Mouse (Mus musculus) heart, adult 9 months (tissue): ENCODE results near the gene Txndc2.
A peak's percentile ranks its signal among the peaks of the same experiment; 100 is the strongest.
"Not testable (repeated sequence)": the region's sequence is repeated elsewhere in the genome, so short reads cannot be mapped to it uniquely, and the experiment has no call there.

Experiments used
- DNase-seq, 2 experiments: peaks; one replicate each; pipeline ENCODE4 v3.0.0; 2022; ENCODE audit warnings: low spot score in 2 of 2

Txndc2 gene

DNA sequence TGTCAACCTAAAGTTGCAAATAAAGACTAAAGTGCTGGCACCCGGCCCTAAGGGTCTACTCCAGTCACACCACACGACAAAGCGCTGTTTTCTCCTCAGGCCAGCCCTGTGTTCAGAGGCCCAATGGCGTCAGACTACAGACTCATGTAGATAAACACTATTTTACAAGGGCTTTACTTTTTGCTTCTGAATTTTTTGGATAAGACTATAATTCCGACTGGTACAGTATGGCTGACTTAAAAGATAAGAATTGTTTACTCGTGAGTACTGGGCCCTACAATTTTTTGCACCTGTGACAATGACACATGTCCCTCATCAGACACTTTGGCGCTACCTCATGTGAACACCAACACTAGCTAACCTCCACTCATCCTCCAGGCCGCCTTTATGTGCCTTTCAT lies 14.1 kb upstream of the Txndc2 start:
- no peak for DNase-seq

DNA sequence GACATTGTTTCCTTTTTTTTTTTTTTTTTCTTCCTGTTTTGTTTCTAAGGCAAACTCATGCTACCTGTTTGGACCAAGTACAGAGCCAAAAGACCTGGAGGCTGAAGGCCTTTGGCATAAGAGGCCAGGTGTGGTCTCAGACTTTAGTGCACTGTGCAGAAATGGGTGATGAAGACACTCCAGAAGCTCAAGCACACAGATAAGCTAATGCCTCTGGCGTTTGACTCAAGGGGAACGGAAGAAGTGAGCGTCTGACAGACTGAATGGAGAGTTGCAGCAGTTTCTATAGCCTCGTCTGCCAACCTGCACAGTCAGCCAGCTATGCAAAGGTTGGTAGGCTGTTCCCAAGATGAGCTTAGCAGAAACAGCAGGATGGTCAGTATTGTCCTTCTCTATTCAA lies 13.6 kb upstream of the Txndc2 start:
- no peak for DNase-seq

DNA sequence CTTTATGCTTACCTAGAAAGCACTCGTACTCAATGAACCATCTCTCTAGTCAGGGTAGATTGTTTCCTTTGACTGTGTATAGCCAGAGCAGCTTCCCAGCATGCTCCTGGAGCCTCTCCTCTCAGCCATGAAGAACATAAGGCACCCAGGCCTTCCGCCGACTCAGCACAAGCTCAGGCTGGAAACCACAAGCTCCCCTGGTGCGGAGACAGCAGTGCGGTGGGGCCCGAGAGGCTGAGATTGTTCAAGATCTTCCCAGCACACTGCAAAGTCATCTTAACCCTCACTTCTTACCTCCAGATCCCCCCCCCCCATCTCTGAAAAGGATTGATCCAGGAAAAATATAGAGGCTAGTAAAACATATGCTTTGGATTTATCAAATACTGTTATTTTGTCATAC lies 8.6 kb upstream of the Txndc2 start:
- no peak for DNase-seq

DNA sequence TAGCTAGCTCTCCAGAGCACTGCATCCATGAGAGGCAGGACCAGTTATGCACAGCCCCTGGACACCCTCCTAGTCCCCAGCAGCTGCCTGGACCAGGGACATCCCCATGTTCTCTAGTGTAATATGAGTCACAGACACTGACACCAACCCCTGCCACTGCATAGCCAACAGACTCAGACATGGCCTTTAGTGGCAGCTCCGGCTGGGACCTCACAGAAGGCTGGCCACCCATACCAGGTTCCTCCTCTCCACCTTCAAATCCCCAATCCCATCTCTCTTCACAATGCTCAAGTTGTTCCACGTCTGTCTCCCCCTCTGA lies 7.2 kb upstream of the Txndc2 start:
- no peak for DNase-seq

DNA sequence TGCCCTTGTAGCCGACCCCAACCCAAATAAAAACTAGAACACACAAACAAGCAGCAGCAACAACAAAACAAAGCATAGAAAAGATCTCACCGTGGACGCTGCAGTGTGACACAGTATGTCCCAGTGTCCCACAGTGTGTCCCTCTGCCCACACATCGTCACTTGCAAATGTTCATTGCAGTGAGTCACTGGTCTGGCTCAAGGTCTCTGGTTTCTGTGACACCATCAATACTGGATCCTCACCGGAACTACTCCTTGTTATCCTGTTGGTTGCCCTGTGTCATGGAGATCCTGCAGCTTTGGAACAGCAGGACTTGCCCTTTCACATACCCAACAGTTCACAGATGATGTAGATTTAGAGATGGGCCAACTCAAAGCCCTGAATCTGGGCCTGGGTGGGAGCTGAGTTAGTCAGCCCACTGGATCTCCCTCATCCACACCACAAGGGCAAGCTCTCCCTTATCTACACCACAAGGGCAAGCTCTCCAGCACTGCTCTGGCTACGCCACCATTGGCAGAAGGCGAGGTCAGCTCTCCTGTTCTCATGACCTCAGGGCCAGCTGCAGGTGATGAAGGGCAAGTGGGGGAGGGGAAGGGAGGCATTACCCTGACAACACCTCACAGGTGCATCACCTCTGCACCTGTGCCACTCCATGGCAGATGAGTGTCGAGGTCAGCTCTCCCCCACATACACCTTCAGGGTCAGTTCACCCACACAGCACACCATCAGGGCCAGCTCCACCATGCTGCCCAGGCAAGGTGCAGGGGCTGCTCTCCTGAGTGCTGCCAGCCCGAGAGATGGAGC lies 6.6 kb upstream of the Txndc2 start:
- DNase-seq: no peak

DNA sequence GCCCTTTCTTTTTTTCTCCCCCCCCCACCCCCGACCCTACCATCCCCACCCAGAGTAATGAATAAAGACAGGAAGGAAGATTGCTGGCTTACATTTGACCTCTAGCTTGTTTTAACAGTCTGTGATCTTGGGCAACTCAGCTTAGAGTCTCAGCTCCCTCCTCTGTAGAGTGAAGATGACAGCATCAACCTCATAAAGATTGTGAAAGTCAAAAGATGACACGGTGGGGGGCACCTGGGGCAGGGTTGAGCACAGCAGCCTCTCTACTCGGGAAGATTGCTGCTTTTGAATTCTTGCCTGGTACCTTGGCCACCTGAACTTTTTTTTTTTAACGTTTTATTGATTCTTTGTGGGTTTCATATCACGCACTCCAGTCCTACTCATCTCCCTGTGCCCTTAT lies 6.0 kb upstream of the Txndc2 start:
- DNase-seq: no peak

DNA sequence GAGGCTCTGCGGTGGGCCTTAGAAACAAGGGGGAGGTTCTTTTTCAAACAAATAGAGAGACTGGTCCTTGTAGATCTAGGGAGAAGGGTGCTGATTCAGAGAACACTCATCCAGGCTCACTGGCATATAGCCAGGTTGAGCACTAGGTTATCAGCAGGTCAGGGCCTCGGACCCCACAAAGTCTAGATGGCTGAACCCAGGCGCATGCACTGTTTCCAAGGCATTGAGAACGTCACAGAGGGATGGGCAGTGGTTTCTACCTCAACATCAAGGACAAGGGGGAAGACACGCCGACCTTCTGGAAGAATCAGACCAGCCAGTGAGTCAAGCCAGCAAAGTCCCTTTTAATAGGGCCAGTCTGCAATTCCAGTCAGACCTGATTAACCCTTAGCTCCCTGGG lies 5.3 kb upstream of the Txndc2 start:
- no peak for DNase-seq

DNA sequence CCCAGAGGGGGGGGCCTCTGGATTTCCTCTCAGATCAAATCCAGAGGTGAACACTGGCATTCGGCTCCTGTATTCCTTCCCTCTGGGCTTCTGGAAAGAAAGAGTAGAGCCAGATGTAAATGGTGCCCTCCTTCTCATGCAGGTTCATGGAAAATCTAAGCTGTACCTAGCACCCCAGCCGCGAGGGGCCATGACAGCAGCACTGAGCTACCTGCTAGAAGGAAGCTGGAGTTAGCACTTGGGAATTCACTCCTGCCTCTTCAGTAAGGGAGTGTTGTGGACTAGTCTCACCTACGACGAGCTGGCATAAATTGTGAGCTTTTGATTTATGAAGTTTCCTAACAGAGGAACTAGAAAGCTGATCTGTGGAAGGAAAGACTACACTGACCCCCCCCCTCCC lies 1.6 kb upstream of the Txndc2 start:
- DNase-seq: no peak

DNA sequence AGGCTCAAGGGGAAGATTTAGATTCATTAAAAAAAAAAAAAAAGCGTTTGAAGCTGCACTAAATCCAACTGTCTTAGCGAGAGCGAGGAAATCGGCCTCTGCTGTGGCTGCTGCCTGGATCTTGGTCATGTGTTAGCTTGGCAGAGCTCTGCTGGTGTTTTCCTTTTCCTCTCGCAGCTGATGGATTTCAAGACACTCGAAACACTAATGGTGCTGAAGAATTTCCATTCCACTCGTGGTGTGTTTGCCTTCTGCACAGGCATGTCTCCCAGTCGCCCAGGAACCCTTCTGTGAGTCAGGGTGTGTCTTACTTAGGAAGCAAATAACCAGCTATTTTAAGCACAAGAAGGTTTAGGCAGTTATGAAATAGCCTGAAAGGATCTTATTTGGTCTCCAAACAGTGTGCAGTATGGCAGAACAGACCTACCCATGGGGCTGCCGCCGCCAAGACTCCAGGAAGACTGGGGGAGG lies 1.1 kb upstream of the Txndc2 start:
- peak; percentile 6 to 32 for DNase-seq

DNA sequence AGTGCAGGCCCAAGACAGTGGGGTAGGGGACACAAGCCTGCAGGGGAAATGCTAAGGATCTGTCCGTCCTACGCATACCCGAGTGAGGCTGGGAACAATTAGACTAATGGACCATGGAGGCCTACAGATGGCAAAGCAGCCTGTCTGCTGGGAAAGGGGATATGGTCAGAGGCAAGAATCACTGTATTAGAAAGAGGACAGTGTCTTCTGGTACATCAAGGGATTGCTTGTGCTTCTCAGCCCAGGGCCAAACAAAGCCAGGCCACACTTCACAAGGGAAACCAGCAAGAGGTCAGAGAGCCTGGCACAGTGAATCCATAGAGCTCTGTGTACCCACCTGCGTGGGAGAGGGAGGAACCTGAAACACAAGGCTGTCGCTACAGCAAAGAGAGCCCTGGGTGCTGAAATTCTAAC lies 617 bp upstream of the Txndc2 start:
- DNase-seq: no peak

DNA sequence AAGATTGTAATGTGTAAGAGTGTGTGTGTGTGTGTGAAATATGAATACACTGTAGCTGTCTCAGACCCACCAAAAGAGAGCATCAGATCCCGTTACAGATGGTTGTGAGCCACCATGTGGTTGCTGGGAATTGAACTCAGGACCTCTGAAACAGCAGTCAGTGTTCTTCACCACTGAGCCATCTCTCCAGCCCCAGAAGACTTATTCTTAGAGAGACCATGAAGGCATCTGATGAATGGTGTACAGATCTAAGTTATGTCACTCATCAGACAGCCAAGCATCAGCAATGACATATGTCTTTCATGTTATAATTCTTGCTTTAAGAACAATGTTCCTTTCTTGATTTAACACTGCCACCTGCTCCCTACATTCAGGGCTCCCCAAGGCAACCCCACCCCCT lies 2.8 kb downstream of the Txndc2 start:
- no peak for DNase-seq

DNA sequence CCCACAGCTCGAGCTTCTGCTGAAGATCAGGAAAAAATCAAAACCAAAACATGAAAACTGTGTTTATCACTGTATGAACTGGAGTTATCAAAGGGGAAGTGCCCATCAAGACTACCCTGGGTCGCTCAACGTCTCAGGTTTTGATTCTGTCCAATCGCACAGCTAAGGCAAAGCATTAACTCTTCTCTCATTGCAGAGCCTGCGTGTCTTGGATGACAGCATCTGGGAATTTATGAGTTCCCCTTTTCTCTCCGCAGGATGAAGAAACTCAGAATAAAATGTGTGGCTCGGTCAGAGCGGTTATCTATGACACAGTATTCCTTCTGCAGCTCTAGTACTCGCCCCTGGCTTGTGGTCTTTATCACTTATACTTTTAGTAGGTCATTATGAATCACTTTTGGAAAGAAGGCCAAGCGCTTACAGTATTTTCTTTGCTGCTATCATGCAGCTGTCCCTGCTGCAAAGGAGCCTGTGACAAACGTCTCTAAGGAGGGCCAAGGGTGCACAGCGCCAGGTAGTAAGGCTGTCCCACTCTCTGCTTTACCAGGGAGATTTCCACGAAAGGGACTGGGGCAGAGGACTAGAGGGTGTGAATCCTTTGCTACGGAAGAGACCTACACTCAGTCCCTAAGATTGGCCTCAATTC lies 6.1 kb downstream of the Txndc2 start:
- no peak for DNase-seq

DNA sequence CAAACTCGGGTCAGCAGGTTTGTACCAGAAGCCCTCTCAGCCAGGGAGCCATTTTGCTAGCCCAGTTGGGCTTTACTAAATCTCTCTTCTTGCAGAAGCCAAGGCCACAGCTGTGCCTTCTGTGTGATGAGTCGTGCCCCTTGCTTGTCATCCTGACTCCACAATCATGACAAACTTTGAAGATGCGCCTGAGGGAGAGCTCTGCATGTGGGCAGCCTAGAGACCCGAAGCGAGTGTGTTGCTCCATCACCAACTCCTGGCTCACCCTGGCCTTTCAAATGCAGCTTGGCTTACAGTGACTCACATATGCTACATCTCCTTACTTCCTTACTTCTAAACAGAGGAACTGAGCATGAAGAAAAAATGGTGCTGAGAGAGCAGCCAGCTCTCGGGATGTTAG lies 12.0 kb downstream of the Txndc2 start:
- DNase-seq: no peak

DNA sequence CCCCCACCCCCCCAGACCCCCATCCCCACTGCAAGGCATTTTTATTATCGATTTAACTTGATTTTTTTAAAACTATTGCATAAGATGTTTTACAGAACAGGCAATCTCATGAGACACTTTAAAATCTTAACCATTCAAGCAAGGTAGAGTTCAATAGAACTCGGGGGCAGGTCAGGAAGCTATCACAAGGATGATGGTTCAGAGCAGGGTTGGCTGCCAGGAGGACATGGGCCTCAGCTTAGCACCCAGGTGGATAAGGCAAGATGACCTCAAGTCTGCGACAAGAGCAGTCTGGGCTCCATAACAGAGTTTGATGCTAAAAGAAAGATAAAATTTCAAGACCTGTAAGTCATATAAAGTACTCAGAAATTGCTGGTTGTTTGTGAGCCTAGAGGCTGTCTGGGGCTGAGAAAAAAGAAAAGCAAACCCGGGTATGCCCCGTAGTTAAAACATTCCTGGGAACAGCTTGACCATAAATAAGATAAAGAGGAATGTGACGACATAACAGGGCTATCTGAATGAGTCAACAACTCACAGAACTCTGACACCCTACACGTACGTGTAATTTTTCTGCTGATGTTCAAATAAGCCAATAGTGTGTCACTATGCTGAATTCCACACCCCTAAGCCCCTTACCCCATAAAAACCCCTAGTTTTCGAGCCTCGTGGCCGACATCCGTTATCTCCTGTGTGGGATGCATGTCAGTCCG lies 13.0 kb downstream of the Txndc2 start:
- not testable (repeated sequence) for DNase-seq

DNA sequence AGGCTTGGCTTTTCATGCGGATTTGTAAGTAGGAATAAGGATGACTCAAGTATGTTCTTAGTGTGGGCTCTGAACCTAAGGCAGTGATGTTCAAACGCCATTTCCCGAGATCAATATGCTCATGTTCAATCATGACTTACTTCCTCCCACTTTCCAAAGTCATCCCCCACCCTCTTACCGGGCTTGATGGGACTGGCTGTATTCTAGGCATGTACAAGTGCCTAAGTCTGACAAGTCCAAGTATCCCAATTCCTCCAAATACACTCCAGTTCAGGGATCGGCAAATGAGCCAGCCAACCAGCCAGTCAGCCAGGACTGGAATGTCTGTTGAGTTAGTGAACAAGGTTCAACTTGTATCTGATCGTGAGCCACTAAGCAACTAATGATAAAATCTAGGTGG lies 15.7 kb downstream of the Txndc2 start:
- DNase-seq: no peak

DNA sequence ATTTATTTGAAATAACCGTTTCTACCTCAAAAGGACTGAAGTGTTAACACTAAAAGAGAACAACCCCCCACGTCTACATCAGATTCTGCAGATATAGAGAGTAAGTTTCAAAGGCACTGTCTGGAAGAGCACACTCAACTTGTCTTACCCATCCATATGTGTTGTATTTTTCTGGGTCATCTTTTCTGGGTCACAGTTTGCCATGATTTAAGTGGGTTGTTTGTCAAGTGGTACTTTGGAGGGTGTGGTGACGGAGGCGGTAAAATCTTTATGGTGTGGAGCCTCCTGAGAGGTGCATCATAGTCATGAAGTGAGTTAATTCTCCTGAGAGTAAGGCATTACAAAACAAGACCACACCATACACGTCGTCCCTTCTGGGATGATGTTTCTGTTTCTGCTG lies 16.4 kb downstream of the Txndc2 start:
- DNase-seq: no peak

DNA sequence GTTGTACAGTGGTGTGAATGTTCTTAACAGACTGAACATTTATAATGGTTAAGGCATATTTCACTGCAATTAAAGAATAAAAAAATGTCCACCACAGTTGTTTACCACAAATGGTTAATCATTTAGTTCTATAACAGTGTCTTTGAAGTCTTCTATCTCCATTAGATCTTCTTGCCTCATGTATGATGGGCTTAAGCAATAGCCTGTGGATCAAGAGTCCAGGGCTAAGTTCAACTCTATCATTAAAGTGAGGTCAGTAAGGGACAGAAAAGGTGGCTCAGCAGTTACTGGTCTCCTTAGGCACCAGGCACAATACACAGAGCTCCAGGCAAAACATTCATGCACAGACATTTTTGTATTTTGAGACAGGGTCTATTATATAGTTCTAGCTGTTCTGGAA lies 18.8 kb downstream of the Txndc2 start:
- DNase-seq: no peak

DNA sequence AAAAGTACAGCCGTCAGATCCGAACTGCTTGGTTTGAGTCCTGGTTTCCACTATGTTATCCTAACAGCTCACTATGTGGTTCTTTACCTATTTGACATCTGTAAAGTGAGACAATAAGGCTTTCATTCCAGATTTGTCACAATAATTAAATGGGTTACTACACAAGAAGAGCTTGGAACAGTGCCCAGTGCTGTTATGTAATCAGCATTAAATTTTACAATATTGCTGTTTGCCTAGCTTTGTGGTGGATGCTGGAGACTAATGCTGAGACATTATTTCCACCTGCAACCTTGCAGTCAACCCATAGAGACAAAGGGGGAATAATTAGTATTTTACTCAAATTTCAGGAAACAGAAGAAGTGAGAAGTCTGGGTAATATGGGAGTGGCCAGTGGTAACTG lies 23.5 kb downstream of the Txndc2 start:
- DNase-seq: no peak

DNA sequence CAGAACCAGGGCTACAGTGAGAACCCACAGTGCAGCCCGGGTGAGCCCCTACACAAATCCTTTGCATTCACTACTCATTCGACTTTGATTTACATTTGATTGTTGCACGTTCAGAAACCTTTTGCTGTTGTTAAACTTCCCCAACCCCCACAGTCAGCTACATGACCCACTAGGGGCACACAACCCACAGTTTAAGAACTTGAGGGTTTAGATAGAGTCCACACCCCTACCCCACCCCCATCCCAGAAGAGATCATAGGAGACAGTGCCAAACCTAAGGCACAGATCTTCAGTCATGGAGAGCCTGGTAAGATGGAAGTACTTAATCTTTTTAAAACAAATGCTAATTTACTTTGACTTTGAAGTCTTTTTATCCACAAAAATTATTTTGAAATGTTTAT lies 26.3 kb downstream of the Txndc2 start:
- no peak for DNase-seq

DNA sequence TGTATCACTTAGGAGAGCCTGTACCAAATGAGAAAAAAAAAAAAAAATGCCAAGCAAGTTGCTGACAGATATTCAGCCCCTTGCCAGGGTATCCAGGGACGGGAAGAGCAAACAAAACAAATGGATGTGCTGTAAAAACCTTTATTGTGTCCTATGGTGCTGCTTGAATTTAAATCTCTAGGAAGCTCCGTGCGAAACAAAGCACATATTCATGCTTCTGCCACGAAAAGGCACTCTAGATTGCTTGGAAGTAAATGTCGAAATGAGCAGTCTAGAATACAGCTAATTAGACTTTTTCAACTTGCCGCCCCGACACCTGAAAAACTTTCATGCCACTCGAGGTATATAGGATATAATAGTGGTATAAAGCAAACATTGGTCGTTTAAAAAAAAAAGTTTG lies 27.5 kb downstream of the Txndc2 start:
- DNase-seq: no peak

DNA sequence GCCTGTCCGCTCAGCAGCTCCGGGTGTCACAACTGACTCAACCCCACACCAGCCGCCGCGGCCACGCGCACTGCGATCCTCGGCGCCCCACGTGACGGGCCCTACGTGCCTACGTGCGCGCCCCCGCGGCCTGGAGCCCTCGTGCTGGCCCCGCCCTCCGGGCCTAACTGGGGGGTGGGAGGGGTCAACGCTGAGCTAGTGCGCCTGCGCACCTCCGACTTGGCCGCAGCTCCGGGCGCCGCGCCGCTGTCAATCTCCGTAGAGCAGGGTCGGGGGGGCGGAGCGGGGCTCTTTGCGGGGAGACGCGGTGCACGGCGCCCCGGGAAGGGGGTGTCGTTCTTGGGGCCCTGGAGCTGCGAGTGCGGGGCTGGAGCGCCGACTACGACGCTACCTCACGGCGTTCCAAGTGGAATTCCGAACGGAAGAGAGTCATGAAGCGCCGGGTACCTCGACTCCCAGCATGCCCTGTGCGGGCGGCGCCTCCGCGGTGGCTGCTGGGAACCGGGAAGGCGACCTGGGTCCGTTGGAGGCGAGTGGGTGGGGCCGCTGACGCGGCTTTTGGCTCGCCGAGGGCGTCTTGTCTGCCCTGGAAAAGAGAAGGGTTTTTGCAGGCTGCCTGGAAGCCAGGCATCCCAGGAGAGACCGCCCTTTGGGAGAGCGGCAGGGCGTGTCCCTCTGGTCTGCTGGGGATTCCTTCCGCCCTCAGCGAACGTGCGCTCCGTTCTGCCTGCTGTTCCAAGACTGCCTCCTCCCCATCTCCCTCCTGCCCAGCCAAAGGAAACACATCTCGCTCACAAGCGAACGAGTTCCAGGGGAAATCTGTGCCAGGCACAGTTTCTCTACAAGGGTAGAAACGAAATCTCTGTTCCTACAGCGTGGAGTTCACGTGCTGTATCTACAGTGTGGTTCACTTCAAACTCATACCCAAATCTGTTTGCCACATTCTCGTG lies 28.2 kb downstream of the Txndc2 start, which contains the start of gene Vapa:
Vapa (minus strand) TSS at position 93 of the 950 bp plus-strand sequence.
- DNase-seq: peak; percentile 99

DNA sequence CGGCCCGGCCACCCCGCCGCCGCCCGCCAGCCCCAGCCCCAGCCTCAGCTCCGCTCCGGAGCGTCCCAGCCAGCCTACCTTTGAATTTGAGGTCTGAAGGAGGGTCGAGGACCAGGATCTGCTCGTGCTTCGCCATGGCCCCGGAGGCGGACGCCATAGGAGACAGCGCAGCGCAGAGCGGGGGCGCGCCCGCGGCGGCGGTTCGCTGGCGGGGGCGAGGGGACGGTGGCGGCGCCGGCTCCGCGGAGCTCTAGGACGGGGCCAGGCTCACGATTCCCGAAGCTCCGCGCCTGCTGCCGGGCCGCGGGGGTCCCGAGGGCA lies 28.9 kb downstream of the Txndc2 start:
- DNase-seq: no peak
